Mouse (Mus musculus): ENCODE data around the gene Ddhd1. TPM values are rescaled to one million over a fixed set of nuclear protein-coding genes. Genes with fewer than 3 reads are reported as not detected.

Ddhd1 gene
- polyA plus RNA-seq, 1 experiment = 5.5 TPM

GRCm38 (mm10) chr14:45602002-45602401, 55.9 kb downstream of the Ddhd1 start:
- H3K79me2 ChIP-seq (ENCODE audit: control insufficient read depth, insufficient read depth) = no peaks in the 10 kb centered on the region
- no peak overlapping the region for H3ac ChIP-seq (ENCODE audit: control insufficient read depth, insufficient read length)
- H3K27me3 ChIP-seq (ENCODE audit: control insufficient read depth, insufficient read depth, insufficient read length) = no peaks in the 10 kb centered on the region
- H3K4me2 ChIP-seq (ENCODE audit: low read depth) = no peak overlapping the region
- no peak overlapping the region for H3K4me3 ChIP-seq
- TF ChIP-seq MYOD1 (IDR thresholded peaks at IDR 0.05; ENCODE audit: control insufficient read depth in 1 of 3, insufficient read length in 2 of 3, low read depth in 2 of 3) = no peak
- no peak for TF ChIP-seq E2F4 (IDR thresholded peaks at IDR 0.05; ENCODE audit: insufficient read depth)
- TF ChIP-seq CEBPB (IDR thresholded peaks at IDR 0.05; ENCODE audit: insufficient read depth, poor library complexity, severe bottlenecking) = no peak
- TF ChIP-seq MYOG (IDR thresholded peaks at IDR 0.05; ENCODE audit: control insufficient read depth in 1 of 3, insufficient read depth in 1 of 3, insufficient read length in 2 of 3, low read depth in 2 of 3) = no peak
- no peak for TF ChIP-seq POLR2A (IDR thresholded peaks at IDR 0.05; ENCODE audit: insufficient read length, low read depth)
- no peak for TF ChIP-seq MAX (IDR thresholded peaks at IDR 0.05; ENCODE audit: low read depth)
- TF ChIP-seq TCF3 (IDR thresholded peaks at IDR 0.05; ENCODE audit: insufficient read length, low read depth) = no peak
- TF ChIP-seq USF1 (IDR thresholded peaks at IDR 0.05; ENCODE audit: low read depth) = no peak
- TF ChIP-seq POLR2AphosphoS2 (IDR thresholded peaks at IDR 0.05; ENCODE audit: insufficient read length, low read depth) = no peak
- TF ChIP-seq TCF12 (IDR thresholded peaks at IDR 0.05; ENCODE audit: insufficient read depth, poor library complexity, severe bottlenecking) = no peak
- no peak for TF ChIP-seq SRF (IDR thresholded peaks at IDR 0.05; ENCODE audit: control insufficient read depth, insufficient read length, low read depth)
- TF ChIP-seq REST (IDR thresholded peaks at IDR 0.05; ENCODE audit: insufficient read depth, insufficient read length) = no peak
- H3K36me3 ChIP-seq (ENCODE audit: control insufficient read depth, insufficient read depth) = peaks cover 8% of the 10 kb centered on the region

- TF ChIP-seq MYOD1 (IDR thresholded peaks at IDR 0.05; ENCODE audit: control insufficient read depth in 1 of 3, insufficient read length in 2 of 3, low read depth in 2 of 3) = no peak
- no peak for TF ChIP-seq USF1 (IDR thresholded peaks at IDR 0.05; ENCODE audit: low read depth)
- TF ChIP-seq E2F4 (IDR thresholded peaks at IDR 0.05; ENCODE audit: insufficient read depth) = no peak
- no peak for TF ChIP-seq MYOG (IDR thresholded peaks at IDR 0.05; ENCODE audit: control insufficient read depth in 1 of 3, insufficient read depth in 1 of 3, insufficient read length in 2 of 3, low read depth in 2 of 3)
- no peak for TF ChIP-seq TCF3 (IDR thresholded peaks at IDR 0.05; ENCODE audit: insufficient read length, low read depth)
- no peak for TF ChIP-seq CEBPB (IDR thresholded peaks at IDR 0.05; ENCODE audit: insufficient read depth, poor library complexity, severe bottlenecking)
- no peak for TF ChIP-seq REST (IDR thresholded peaks at IDR 0.05; ENCODE audit: insufficient read depth, insufficient read length)
- no peak for TF ChIP-seq POLR2A (IDR thresholded peaks at IDR 0.05; ENCODE audit: insufficient read length, low read depth)
- no peak for TF ChIP-seq MAX (IDR thresholded peaks at IDR 0.05; ENCODE audit: low read depth)
- no peak for TF ChIP-seq SRF (IDR thresholded peaks at IDR 0.05; ENCODE audit: control insufficient read depth, insufficient read length, low read depth)
- no peak for TF ChIP-seq POLR2AphosphoS2 (IDR thresholded peaks at IDR 0.05; ENCODE audit: insufficient read length, low read depth)
- no peak for TF ChIP-seq TCF12 (IDR thresholded peaks at IDR 0.05; ENCODE audit: insufficient read depth, poor library complexity, severe bottlenecking)
- peaks cover 3% of the 10 kb centered on the region for H3K36me3 ChIP-seq (ENCODE audit: control insufficient read depth, insufficient read depth)
These were observed 57.4 kb downstream of the Ddhd1 start for GRCm38 (mm10) chr14:45600587-45600986.

DNA sequence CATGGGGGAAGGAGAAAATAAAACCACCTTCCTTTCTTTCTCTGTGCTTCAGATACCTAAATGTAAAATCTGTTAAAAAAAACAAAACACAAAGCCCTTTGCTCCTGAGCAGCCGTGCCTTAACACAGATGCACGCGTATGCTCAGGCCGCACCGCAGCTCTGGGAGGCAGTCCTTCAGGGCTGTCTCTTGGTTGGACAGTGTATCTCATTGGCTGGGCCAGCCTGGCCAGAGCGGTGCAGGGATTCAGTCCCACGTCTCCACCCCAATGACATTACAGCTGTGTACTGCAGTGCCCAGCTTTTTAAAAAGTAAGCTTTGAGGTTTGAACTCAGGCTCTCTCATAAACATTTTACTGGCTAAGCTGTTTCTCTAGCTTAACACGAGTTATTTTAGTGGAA, 60.1 kb downstream of the Ddhd1 start:
- H3K79me2 ChIP-seq (ENCODE audit: control insufficient read depth, insufficient read depth) = no peaks in the 10 kb centered on the region
- no peak for TF ChIP-seq REST (IDR thresholded peaks at IDR 0.05; ENCODE audit: insufficient read depth, insufficient read length)
- TF ChIP-seq POLR2AphosphoS2 (IDR thresholded peaks at IDR 0.05; ENCODE audit: insufficient read length, low read depth) = no peak
- no peak for TF ChIP-seq E2F4 (IDR thresholded peaks at IDR 0.05; ENCODE audit: insufficient read depth)
- TF ChIP-seq USF1 (IDR thresholded peaks at IDR 0.05; ENCODE audit: low read depth) = no peak
- no peak for TF ChIP-seq MYOD1 (IDR thresholded peaks at IDR 0.05; ENCODE audit: control insufficient read depth in 1 of 3, insufficient read length in 2 of 3, low read depth in 2 of 3)
- no peak for TF ChIP-seq TCF3 (IDR thresholded peaks at IDR 0.05; ENCODE audit: insufficient read length, low read depth)
- TF ChIP-seq TCF12 (IDR thresholded peaks at IDR 0.05; ENCODE audit: insufficient read depth, poor library complexity, severe bottlenecking) = no peak
- no peak for TF ChIP-seq CEBPB (IDR thresholded peaks at IDR 0.05; ENCODE audit: insufficient read depth, poor library complexity, severe bottlenecking)
- TF ChIP-seq POLR2A (IDR thresholded peaks at IDR 0.05; ENCODE audit: insufficient read length, low read depth) = no peak
- TF ChIP-seq MYOG (IDR thresholded peaks at IDR 0.05; ENCODE audit: control insufficient read depth in 1 of 3, insufficient read depth in 1 of 3, insufficient read length in 2 of 3, low read depth in 2 of 3) = no peak
- TF ChIP-seq SRF (IDR thresholded peaks at IDR 0.05; ENCODE audit: control insufficient read depth, insufficient read length, low read depth) = no peak
- no peak for TF ChIP-seq MAX (IDR thresholded peaks at IDR 0.05; ENCODE audit: low read depth)
- H3K36me3 ChIP-seq (ENCODE audit: control insufficient read depth, insufficient read depth) = peaks cover 6% of the 10 kb centered on the region
- no peaks in the 10 kb centered on the region for H3K27me3 ChIP-seq (ENCODE audit: control insufficient read depth, insufficient read depth, insufficient read length)
- H3ac ChIP-seq (ENCODE audit: control insufficient read depth, insufficient read length) = no peak overlapping the region
- no peak overlapping the region for H3K4me2 ChIP-seq (ENCODE audit: low read depth)
- H3K4me3 ChIP-seq = no peak overlapping the region

More at GRCm38 (mm10) chr14:45600587-45600986, 57.4 kb downstream of the Ddhd1 start:
- Histone ChIP-seq H3K79me2 (ENCODE audit: control insufficient read depth, insufficient read depth) (no peaks in the 10 kb centered on the region), H3K27me3 (ENCODE audit: control insufficient read depth, insufficient read depth, insufficient read length) (no peaks in the 10 kb centered on the region), H3ac (ENCODE audit: control insufficient read depth, insufficient read length) (no peak overlapping the region), H3K4me2 (ENCODE audit: low read depth) (no peak overlapping the region), H3K4me3 (no peak overlapping the region)

GRCm38 (mm10) chr14:45593261-45593660, 64.7 kb downstream of the Ddhd1 start:
- TF ChIP-seq MYOG (IDR thresholded peaks at IDR 0.05; ENCODE audit: control insufficient read depth in 1 of 3, insufficient read depth in 1 of 3, insufficient read length in 2 of 3, low read depth in 2 of 3) = no peak
- no peak for TF ChIP-seq USF1 (IDR thresholded peaks at IDR 0.05; ENCODE audit: low read depth)
- TF ChIP-seq CEBPB (IDR thresholded peaks at IDR 0.05; ENCODE audit: insufficient read depth, poor library complexity, severe bottlenecking) = no peak
- TF ChIP-seq MYOD1 (IDR thresholded peaks at IDR 0.05; ENCODE audit: control insufficient read depth in 1 of 3, insufficient read length in 2 of 3, low read depth in 2 of 3) = no peak
- no peak for TF ChIP-seq POLR2A (IDR thresholded peaks at IDR 0.05; ENCODE audit: insufficient read length, low read depth)
- TF ChIP-seq E2F4 (IDR thresholded peaks at IDR 0.05; ENCODE audit: insufficient read depth) = no peak
- no peak for TF ChIP-seq POLR2AphosphoS2 (IDR thresholded peaks at IDR 0.05; ENCODE audit: insufficient read length, low read depth)
- no peak for TF ChIP-seq REST (IDR thresholded peaks at IDR 0.05; ENCODE audit: insufficient read depth, insufficient read length)
- TF ChIP-seq TCF3 (IDR thresholded peaks at IDR 0.05; ENCODE audit: insufficient read length, low read depth) = no peak
- TF ChIP-seq MAX (IDR thresholded peaks at IDR 0.05; ENCODE audit: low read depth) = no peak
- TF ChIP-seq SRF (IDR thresholded peaks at IDR 0.05; ENCODE audit: control insufficient read depth, insufficient read length, low read depth) = no peak
- no peak for TF ChIP-seq TCF12 (IDR thresholded peaks at IDR 0.05; ENCODE audit: insufficient read depth, poor library complexity, severe bottlenecking)
- no peak overlapping the region for H3K4me2 ChIP-seq (ENCODE audit: low read depth)
- H3K4me3 ChIP-seq = no peak overlapping the region
- H3K27me3 ChIP-seq (ENCODE audit: control insufficient read depth, insufficient read depth, insufficient read length) = no peaks in the 10 kb centered on the region
- no peak overlapping the region for H3ac ChIP-seq (ENCODE audit: control insufficient read depth, insufficient read length)
- H3K79me2 ChIP-seq (ENCODE audit: control insufficient read depth, insufficient read depth) = no peaks in the 10 kb centered on the region
- peaks cover 6% of the 10 kb centered on the region for H3K36me3 ChIP-seq (ENCODE audit: control insufficient read depth, insufficient read depth)

Measured in myocyte (in vitro differentiated cells).